Mouse (Mus musculus): Measurements from ENCODE around the gene Trub1. TPM values are rescaled to one million over a fixed set of nuclear protein-coding genes. Genes with fewer than 3 reads are reported as not detected.

The Trub1 gene
- total and polyA plus RNA-seq, 3 experiments, result 11.8 to 15.1 (median 13.9) TPM

Other genes with a start within 250 kb of the Trub1 start
- 10 to 100 TPM; 33.6 to 39.9 TPM for gene Ablim1, start 138.0 kb upstream of the Trub1 start, total RNA-seq (2021)
- 15.8 and 20.5 TPM in 2 replicates for gene Ablim1, start 138.0 kb upstream of the Trub1 start, polyA plus RNA-seq (2012; rRNA removed)
- 10 to 100 TPM; 19.4 to 20.6 TPM for gene Fam160b1, start 92.2 kb upstream of the Trub1 start, total RNA-seq (2021)
- gene Fam160b1, start 92.2 kb upstream of the Trub1 start, polyA plus RNA-seq (2012; rRNA removed), result 9.6 and 10.6 TPM in 2 replicates
- 10 to 100 TPM; 23.4 to 24.4 TPM for gene Atrnl1, start 158.1 kb downstream of the Trub1 start, total RNA-seq (2021)
- gene Atrnl1, start 158.1 kb downstream of the Trub1 start, polyA plus RNA-seq (2012; rRNA removed), result 5.7 and 6.0 TPM in 2 replicates

Data from adrenal gland, adult 2 months (tissue).